Mouse (Mus musculus): ENCODE measurements at regions not wholly inside any gene's neighbourhood (a gene's known extent, or its start where the extent isn't known, plus 50 kb on each side); places are given as distances from the start of the nearest gene placed in this dataset.
"Not testable (repeated sequence)": the region's sequence is repeated elsewhere in the genome, so short reads cannot be mapped to it uniquely, and the experiment has no call there.

DNA sequence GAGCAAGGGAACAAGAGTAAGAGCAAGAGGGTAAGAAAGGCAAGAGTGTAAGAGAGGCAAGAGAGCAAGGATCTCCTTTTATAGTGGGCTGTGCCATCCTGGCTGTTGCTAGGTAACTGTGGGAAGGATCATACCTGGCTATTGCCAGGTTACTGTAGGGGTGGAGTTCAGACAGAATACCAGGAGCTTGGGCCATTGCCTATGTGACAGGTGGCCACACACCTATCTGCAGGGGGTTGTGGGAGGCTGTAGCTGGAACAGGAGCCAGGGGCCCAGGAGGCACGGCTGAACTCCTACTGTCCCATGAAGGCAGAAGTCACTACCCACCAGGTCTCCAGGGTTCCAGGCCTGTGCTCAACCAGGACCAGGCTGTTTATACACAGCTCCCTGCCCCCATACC lies 1149.0 kb downstream of the 9330182O14Rik start:
- Histone ChIP-seq H3K4me3 (no peak overlapping the region), H3K27ac (no peak overlapping the region)
- intact Hi-C loops (cut with DNase I): no loop called here
- DNase-seq: no peak
- no peak for TF ChIP-seq CTCF (IDR thresholded peaks at IDR 0.05)

DNA sequence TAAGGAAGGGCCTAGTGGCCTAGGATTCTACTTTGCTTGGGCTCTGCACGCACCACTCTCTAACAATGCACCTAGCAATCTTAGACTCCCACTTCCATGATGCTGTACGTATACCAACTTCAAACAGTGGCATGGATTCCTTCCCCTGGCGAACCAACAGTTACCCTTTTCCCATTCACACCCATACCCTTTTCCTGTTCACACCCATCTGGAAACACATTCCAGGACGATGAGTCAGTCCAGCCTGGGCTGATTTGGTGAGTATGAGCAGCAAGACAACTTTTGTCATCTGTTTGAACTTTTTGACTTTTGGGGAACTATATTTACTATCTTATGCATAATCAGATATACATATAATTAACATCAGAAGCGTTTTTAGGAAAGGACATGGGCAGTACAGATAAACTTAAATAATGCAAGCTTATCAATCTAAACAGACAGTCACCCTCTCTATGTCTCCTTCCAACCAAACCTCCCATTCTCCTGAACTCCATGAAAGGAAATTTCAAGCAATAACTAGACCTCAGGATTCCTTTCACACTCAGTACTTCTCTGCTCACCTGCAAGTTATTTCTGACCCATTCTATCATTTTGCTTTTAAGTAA lies 1152.7 kb downstream of the 9330182O14Rik start:
- DNase-seq: no peak
- intact Hi-C loops (cut with DNase I): no loop called here

DNA sequence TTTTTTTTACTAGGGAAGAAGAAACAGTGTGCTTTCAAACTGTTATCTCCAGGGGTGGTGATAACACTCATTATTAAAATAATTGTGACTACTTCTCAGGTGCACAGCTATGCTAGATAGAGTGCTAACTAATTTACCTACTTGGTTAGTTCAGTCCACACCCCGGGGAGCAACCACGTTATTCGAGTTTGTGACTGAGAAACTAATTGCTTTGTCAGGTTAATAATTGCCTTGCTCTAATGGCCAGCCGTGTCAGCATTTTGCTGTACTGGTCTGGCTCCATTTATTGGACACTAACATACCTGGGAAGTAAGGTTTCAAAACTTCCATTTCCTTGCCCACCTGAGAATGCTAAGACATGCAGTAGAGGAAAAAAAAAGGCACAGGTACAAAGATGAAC lies 1163.3 kb downstream of the 9330182O14Rik start:
- DNase-seq: no peak
- Histone ChIP-seq H3K4me3 (no peak overlapping the region), H3K27ac (no peak overlapping the region)
- no peak for TF ChIP-seq CTCF (IDR thresholded peaks at IDR 0.05)
- intact Hi-C loops (cut with DNase I): no loop called here

More for the DNA sequence above, 1152.7 kb downstream of the 9330182O14Rik start:
- TF ChIP-seq CTCF (IDR thresholded peaks at IDR 0.05): no peak
- Histone ChIP-seq H3K4me3 (no peak overlapping the region), H3K27ac (no peak overlapping the region)

DNA sequence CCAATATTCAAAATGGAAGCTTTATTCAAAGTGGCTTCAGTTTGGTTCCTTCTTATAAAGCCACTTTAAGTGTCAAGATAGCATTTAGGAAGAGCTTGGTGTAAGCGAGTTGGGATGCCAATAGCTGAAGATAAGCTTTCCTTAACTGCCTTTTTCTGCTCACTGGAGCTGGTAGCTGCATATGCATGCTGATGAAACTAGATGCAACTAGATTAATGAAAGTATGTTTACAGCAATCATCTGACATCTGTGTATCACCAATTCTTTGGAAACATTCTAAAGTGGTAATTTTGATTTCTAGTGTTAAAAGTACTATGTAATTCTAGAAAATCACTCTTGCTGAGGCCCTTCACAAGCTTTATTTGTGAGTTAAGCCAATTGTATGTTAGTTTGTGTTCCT lies 1172.5 kb downstream of the 9330182O14Rik start:
- intact Hi-C loops (cut with DNase I): no loop called here
- no peak for TF ChIP-seq CTCF (IDR thresholded peaks at IDR 0.05)
- no peak overlapping the region for H3K4me3 ChIP-seq
- no peak overlapping the region for H3K27ac ChIP-seq
- no peak for DNase-seq

DNA sequence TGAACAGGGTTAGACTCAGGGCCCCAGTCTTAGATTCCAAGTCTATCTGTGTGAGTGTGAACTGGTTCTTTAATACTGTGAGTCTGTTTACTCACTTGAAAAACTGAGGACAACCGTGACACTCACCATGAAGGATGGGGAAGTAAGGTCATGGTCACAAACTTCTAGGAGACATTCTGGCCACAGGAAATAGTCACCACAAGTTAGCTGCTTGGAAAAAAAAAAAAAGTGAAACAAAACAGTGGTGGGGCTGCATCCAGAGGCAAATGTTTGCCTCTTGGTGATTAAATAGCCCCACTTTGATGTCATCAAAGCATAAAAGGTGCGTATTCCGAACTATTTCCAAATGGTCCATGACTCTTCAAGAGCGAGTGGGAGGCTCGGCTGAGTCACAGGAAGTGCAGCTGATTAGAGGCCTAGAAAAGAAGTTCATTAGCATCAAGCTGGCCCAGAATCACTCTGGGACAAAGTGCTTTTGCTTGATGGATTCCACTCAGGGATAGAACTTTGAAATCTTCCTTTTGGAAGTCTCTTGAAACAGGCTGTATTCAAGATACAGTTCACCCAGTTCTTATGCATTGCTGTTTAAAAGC lies 1177.7 kb downstream of the 9330182O14Rik start:
- intact Hi-C loops (cut with DNase I): no loop called here
- no peak overlapping the region for H3K4me3 ChIP-seq
- no peak for DNase-seq
- no peak overlapping the region for H3K27ac ChIP-seq
- TF ChIP-seq CTCF (IDR thresholded peaks at IDR 0.05): no peak

DNA sequence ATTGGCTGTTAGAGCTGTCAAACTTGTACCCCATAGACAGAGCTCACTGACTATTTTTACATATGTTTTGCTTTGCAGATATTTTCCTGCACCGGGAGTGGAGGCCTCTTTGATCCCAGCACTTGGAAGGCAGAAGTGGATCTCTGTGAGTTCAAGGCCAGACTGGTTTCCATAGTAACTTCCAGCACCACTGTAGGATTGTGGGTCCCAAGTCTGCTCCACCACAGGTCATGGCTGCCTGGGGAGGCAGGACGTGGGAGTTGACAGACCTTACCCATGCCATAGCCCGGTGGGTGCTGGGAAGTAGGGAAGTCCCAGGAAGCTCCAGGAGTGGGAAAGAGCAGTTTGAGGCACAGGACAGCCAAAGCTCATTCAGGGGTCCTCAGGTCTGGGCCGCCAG lies 1180.8 kb downstream of the 9330182O14Rik start:
- no peak overlapping the region for H3K4me3 ChIP-seq
- no peak overlapping the region for H3K27ac ChIP-seq
- no peak for DNase-seq
- TF ChIP-seq CTCF (IDR thresholded peaks at IDR 0.05): no peak
- intact Hi-C loops (cut with DNase I): no loop called here

DNA sequence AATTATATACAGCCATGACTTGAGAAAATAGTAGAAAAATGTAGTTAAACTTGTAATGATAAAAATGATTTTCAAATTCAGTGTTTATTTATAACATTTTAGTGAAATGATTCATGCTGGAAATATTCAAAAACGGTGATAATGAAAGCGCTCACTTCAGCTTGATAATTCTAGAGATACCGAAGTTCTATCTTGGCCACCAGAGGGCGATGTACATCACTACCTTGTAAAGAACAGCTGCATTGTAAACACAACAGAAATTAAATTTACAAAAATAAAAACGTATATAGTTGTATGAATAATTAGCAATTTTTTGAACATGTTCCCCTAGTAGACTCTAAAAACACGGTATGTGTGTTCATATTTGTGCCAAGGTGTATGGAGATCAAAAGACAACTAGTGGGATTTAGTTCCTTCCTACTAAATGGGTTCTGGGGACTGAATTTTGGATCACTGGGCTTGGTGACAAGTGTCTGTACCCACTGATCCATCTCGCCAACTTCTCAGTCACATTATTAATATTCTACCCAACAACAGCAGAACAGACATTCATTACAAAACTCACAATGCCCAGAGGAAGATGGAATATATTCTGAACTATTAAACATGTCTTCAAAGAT lies 1191.6 kb downstream of the 9330182O14Rik start:
- no peak overlapping the region for H3K27ac ChIP-seq
- no peak overlapping the region for H3K4me3 ChIP-seq
- DNase-seq: no peak
- intact Hi-C loops (cut with DNase I): loop anchor here (5.0 kb wide), 2 partner anchors 332 to 647 kb away; no protein-coding TSS in a partner anchor
- TF ChIP-seq CTCF (IDR thresholded peaks at IDR 0.05): peak; percentile 74

DNA sequence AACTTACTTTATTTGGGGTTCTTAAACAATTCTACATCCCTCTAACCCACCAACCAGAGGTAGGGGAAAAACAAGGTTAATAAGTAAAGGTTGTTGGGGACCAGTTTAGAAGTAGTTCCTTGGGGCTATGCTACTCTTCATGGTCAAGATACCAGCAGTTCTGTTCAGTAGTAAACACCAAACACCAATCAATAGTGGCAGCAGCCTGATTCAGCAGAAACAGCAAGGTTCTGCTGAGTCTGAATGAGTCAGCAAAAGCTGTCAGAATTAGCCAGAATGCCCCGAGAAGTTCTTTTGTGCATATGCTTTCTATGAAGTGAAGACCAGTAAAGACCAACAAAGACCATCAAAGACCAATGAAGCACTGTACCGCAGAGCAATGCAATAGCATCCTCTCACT lies 1195.1 kb downstream of the 9330182O14Rik start:
- intact Hi-C loops (cut with DNase I): loop anchor here (5.0 kb wide), 2 partner anchors 328 to 643 kb away; no protein-coding TSS in a partner anchor
- no peak overlapping the region for H3K27ac ChIP-seq
- H3K4me3 ChIP-seq: no peak overlapping the region
- TF ChIP-seq CTCF (IDR thresholded peaks at IDR 0.05): no peak
- no peak for DNase-seq

DNA sequence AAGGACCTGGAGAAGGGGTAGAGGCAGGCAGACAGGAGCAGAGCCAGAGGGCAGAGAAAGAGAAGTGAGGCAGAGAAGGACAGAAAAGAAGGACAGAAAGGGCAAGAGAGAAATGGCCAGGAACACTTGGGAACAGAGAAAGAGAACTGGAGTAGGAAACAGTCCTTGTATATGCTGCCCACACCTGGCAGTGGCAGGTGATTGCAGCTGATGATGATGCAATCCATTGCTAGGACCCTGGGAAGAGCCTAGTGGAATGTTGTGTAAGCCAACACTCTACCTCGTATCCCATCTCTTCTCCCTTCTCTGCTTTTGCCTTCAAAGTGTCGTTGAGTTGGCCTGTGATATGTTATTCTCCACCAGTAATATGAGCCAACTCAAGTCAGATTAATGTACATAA lies 1195.9 kb downstream of the 9330182O14Rik start:
- no peak for DNase-seq
- TF ChIP-seq CTCF (IDR thresholded peaks at IDR 0.05): no peak
- H3K4me3 ChIP-seq: no peak overlapping the region
- no peak overlapping the region for H3K27ac ChIP-seq
- intact Hi-C loops (cut with DNase I): no loop called here

DNA sequence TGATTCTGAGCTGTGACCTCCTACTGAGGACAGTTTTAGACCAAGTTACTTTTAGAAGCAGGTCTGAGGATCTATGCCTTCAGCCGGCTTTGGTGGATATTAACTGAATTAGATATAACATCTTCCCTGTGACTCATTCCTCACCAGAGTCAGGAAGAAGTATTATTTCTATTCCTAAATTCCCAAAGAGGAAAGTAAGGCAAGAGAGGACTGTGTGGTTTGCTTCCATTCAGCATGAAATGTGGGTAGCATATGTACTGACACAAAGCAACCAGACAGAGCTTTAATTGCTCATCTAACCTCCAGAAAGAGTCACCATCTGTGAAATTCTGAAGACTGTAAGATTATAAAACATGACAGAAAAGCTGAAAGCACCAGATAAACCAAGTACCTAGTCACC lies 1198.3 kb downstream of the 9330182O14Rik start:
- Histone ChIP-seq H3K4me3 (no peak overlapping the region), H3K27ac (no peak overlapping the region)
- intact Hi-C loops (cut with DNase I): no loop called here
- TF ChIP-seq CTCF (IDR thresholded peaks at IDR 0.05): no peak
- no peak for DNase-seq

DNA sequence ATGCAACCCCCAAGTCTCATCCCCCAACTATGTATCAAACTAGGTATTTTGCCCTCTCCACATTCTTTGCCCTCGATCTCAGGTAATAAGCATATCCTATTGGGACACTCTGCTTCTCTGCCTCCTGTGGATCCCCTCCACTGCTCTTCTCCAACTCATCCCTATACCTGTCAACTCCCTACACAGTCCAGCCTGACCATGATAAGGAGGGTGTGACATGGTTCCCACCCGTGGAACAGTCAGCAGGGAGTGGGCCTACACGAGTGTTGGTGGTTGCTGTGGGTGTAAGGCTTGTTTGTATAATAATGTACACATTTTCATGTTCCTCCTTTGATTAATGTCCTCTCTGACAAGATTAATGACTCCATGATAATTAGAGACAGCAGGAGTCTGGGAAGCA lies 1199.0 kb downstream of the 9330182O14Rik start:
- intact Hi-C loops (cut with DNase I): no loop called here
- H3K27ac ChIP-seq: no peak overlapping the region
- H3K4me3 ChIP-seq: no peak overlapping the region
- no peak for TF ChIP-seq CTCF (IDR thresholded peaks at IDR 0.05)
- no peak for DNase-seq

DNA sequence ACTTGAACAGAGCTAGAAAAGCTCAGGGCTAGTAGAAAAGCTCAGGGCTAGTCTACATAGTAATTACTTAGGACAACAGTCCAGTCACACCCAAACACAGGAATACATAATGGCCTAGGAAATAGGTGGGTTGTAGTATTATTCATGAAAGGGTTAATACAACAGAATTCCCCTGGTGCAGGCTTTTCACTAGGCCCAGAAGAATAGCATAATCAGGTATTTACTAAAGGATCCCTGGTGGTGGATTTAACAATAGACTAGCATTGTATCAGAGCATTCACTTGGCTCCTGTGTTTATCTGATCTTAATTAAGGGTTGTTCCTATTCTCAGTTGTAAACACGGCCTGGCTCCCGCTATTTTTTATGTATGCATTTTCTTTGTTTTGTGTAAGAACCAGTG lies 1206.5 kb downstream of the 9330182O14Rik start:
- DNase-seq; intact Hi-C loops (cut with DNase I); H3K4me3 ChIP-seq; H3K27ac ChIP-seq: not testable (repeated sequence)

DNA sequence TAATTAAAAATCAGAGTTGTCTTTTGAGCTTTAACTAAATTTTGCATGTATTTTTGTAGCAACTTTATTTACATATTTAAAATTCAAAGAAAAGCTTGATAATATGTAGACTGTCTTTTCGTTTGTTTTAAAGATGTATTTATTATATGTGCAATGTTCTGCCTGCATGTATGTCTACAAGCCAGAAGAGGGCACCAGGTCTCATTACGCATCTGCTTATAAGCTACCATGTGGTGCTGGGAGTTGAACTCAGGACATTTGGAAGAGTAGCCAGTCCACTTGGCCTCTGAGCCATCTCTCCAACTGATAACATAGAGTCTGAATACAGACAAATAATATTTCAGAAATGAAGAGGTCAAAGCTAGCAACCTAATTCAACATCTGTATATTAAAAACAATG lies 1211.4 kb downstream of the 9330182O14Rik start:
- DNase-seq: no peak
- no peak overlapping the region for H3K27ac ChIP-seq
- H3K4me3 ChIP-seq: no peak overlapping the region
- intact Hi-C loops (cut with DNase I): no loop called here
- TF ChIP-seq CTCF (IDR thresholded peaks at IDR 0.05): no peak

DNA sequence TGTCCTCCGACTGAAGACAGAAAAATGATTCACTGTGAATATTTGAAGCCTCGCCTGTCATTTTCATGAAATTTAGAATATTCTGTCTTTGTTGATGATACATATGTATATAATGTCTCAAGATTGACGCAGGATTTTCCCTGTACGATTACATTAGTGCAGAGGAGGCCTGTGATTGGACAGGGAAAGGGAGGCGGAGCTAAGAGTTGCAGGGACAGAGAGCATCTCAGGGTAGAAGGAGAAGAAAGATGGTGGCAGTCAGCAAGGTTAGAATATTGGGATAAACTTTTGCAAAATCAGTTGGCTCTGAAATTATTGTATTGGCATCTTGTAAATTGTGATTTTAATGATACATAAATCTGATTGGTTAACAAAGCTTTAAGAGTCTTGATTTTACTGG lies 1213.1 kb downstream of the 9330182O14Rik start:
- intact Hi-C loops (cut with DNase I): no loop called here
- DNase-seq: no peak
- no peak for TF ChIP-seq CTCF (IDR thresholded peaks at IDR 0.05)
- no peak overlapping the region for H3K4me3 ChIP-seq
- no peak overlapping the region for H3K27ac ChIP-seq

Measured in gastrocnemius, adult 2 months (tissue).